Mouse (Mus musculus): ENCODE data around the gene Ablim1. TPM values are rescaled to one million over a fixed set of nuclear protein-coding genes. Genes with fewer than 3 reads are reported as not detected.
A peak's percentile ranks its signal among the peaks of the same experiment; 100 is the strongest.

Gene Ablim1
- polyA plus RNA-seq, 1 experiment from 2014 or later = 40.5 TPM

GRCm38 (mm10) chr19:57000592-57000991 is 314.1 kb downstream of the Ablim1 start:
- no peak overlapping the region for H3K4me3 ChIP-seq (replicated peaks; ENCODE audit: low read depth, low read length)
- no peak for TF ChIP-seq CTCF (IDR thresholded peaks at IDR 0.05; ENCODE audit: low read depth)
- H3K4me2 ChIP-seq (ENCODE audit: low read length) = no peak overlapping the region
- H3K36me3 ChIP-seq (ENCODE audit: insufficient read depth, low read length) = no peaks in the 10 kb centered on the region
- ATAC-seq (replicated peaks; ENCODE audit: low FRiP score, low read depth) (no peak), DNase-seq (ENCODE audit: low spot score) (no peak)
- 91% methylated on average over 5 of the region's 5 CpGs for WGBS
- no peaks in the 10 kb centered on the region for H3K27me3 ChIP-seq (ENCODE audit: insufficient read depth, low read length)
- H3K9me3 ChIP-seq (replicated peaks; ENCODE audit: low read length) = no peaks in the 10 kb centered on the region
- H3K4me1 ChIP-seq (replicated peaks; ENCODE audit: insufficient read depth, low read length) = peaks cover 28% of the 10 kb centered on the region
- no peak overlapping the region for H3K27ac ChIP-seq
- H3K9ac ChIP-seq (ENCODE audit: low read depth, low read length) = no peak overlapping the region

DNA sequence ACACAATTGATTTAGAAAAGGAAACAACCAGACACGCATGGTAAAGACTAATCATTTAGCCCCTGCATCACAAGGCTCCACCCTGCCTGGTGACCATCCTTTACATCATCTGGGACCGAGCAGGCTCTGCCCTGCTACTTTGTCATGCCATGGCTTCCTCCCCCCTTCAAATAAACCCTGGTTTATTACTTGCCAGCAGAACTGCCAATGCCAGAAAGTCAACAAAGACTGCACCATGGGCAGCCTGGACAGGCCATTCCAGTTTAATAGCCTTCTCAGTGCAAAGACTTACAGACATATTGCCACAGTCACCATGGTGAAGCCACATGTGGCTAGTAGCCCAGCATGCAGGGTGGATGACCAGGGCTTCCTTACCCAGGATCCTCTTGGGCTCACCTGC is 314.9 kb downstream of the Ablim1 start:
- no peak for ATAC-seq (replicated peaks; ENCODE audit: low FRiP score, low read depth)
- peaks cover 28% of the 10 kb centered on the region for H3K4me1 ChIP-seq (replicated peaks; ENCODE audit: insufficient read depth, low read length)

DNA sequence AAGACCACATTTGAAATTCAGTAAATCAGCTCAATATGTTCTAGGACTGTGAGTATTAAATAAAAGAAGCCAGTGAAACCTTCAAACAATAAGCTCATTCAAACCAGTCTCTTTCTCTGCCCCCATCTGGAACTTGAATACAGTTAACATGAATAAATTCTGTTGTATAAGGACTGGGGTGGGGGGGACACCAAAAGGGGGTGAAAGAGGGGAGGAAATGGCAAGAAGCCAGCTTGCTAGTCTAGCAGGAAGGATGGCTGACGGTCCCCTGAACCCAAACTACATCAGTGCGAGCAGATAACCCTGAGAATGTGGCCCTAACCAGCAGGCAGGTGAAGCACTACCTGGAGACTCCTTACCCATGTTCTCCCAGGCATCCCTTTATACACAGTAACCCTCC is 315.8 kb downstream of the Ablim1 start:
- Histone ChIP-seq H3K4me2 (ENCODE audit: low read length) (no peak overlapping the region), H3K4me1 (replicated peaks; ENCODE audit: insufficient read depth, low read length) (peaks cover 31% of the 10 kb centered on the region), H3K36me3 (ENCODE audit: insufficient read depth, low read length) (no peaks in the 10 kb centered on the region), H3K27me3 (ENCODE audit: insufficient read depth, low read length) (no peaks in the 10 kb centered on the region), H3K9ac (ENCODE audit: low read depth, low read length) (no peak overlapping the region), H3K27ac (no peak overlapping the region), H3K9me3 (replicated peaks; ENCODE audit: low read length) (no peaks in the 10 kb centered on the region), H3K4me3 (replicated peaks; ENCODE audit: low read depth, low read length) (no peak overlapping the region)
- TF ChIP-seq CTCF (IDR thresholded peaks at IDR 0.05; ENCODE audit: low read depth) = no peak
- ATAC-seq (replicated peaks; ENCODE audit: low FRiP score, low read depth) (no peak), DNase-seq (ENCODE audit: low spot score) (no peak)
- 89% methylated on average over 2 of the region's 2 CpGs for WGBS

More for the DNA sequence above, 314.9 kb downstream of the Ablim1 start:
- 83% methylated on average over 2 of the region's 2 CpGs for WGBS
- no peak for DNase-seq (ENCODE audit: low spot score)
- Histone ChIP-seq H3K27me3 (ENCODE audit: insufficient read depth, low read length) (no peaks in the 10 kb centered on the region), H3K9me3 (replicated peaks; ENCODE audit: low read length) (no peaks in the 10 kb centered on the region), H3K4me2 (ENCODE audit: low read length) (no peak overlapping the region), H3K9ac (ENCODE audit: low read depth, low read length) (no peak overlapping the region), H3K36me3 (ENCODE audit: insufficient read depth, low read length) (no peaks in the 10 kb centered on the region), H3K27ac (no peak overlapping the region), H3K4me3 (replicated peaks; ENCODE audit: low read depth, low read length) (no peak overlapping the region)
- no peak for TF ChIP-seq CTCF (IDR thresholded peaks at IDR 0.05; ENCODE audit: low read depth)

DNA sequence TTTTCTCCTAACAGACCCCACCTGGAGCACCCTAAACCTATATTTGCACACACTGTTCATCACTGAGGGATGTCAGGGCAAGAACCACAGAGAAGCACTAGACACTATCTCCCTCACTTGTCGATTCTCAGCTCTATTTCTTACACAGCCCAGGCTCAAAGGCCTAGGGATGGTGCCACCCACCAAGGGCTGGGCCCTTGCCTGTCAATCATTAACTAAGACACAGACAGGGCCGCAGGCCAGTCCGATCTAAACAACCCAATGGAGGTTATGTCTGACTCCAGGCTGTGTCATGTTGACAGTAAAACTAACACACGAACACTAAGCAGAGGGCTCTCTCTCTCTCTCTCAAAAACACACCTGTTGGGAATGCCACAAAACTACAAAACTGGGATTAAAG is 316.4 kb downstream of the Ablim1 start:
- Histone ChIP-seq H3K4me2 (ENCODE audit: low read length) (no peak overlapping the region), H3K9ac (ENCODE audit: low read depth, low read length) (no peak overlapping the region), H3K9me3 (replicated peaks; ENCODE audit: low read length) (no peaks in the 10 kb centered on the region), H3K4me1 (replicated peaks; ENCODE audit: insufficient read depth, low read length) (peaks cover 29% of the 10 kb centered on the region), H3K27me3 (ENCODE audit: insufficient read depth, low read length) (no peaks in the 10 kb centered on the region), H3K36me3 (ENCODE audit: insufficient read depth, low read length) (no peaks in the 10 kb centered on the region), H3K4me3 (replicated peaks; ENCODE audit: low read depth, low read length) (no peak overlapping the region), H3K27ac (0 out of 2 replicates have a peak overlapping the region, but pooled peaks have one; percentile 58)
- ATAC-seq (replicated peaks; ENCODE audit: low FRiP score, low read depth) (no peak), DNase-seq (ENCODE audit: low spot score) (no peak)
- TF ChIP-seq CTCF (IDR thresholded peaks at IDR 0.05; ENCODE audit: low read depth) = no peak
- 81% methylated on average over 4 of the region's 4 CpGs for WGBS

- DNase-seq (ENCODE audit: low spot score) = peak; percentile 96
- Histone ChIP-seq H3K27me3 (ENCODE audit: insufficient read depth, low read length) (no peaks in the 10 kb centered on the region), H3K9me3 (replicated peaks; ENCODE audit: low read length) (no peaks in the 10 kb centered on the region), H3K36me3 (ENCODE audit: insufficient read depth, low read length) (no peaks in the 10 kb centered on the region), H3K9ac (ENCODE audit: low read depth, low read length) (no peak overlapping the region), H3K4me1 (replicated peaks; ENCODE audit: insufficient read depth, low read length) (peaks cover 23% of the 10 kb centered on the region), H3K4me3 (replicated peaks; ENCODE audit: low read depth, low read length) (no peak overlapping the region), H3K4me2 (ENCODE audit: low read length) (peak overlapping the region; percentile 17; the same call in 1 of the 2 replicates), H3K27ac (peak overlapping the region; percentile 79)
- 0% methylated on average over 10 of the region's 10 CpGs for WGBS
- TF ChIP-seq CTCF (IDR thresholded peaks at IDR 0.05; ENCODE audit: low read depth) = peak; percentile 48; the same call in 1 of the 2 replicates
- peak; percentile 84 for ATAC-seq (replicated peaks; ENCODE audit: low FRiP score, low read depth)
Observed at GRCm38 (mm10) chr19:56997164-56997599, 317.5 kb downstream of the Ablim1 start.

- Histone ChIP-seq H3K4me1 (replicated peaks; ENCODE audit: insufficient read depth, low read length) (peaks cover 32% of the 10 kb centered on the region), H3K27ac (0 out of 2 replicates have a peak overlapping the region, but pooled peaks have one; percentile 1), H3K4me2 (ENCODE audit: low read length) (no peak overlapping the region), H3K9me3 (replicated peaks; ENCODE audit: low read length) (no peaks in the 10 kb centered on the region), H3K27me3 (ENCODE audit: insufficient read depth, low read length) (no peaks in the 10 kb centered on the region), H3K4me3 (replicated peaks; ENCODE audit: low read depth, low read length) (no peak overlapping the region), H3K9ac (ENCODE audit: low read depth, low read length) (no peak overlapping the region), H3K36me3 (ENCODE audit: insufficient read depth, low read length) (no peaks in the 10 kb centered on the region)
- TF ChIP-seq CTCF (IDR thresholded peaks at IDR 0.05; ENCODE audit: low read depth) = no peak
- ATAC-seq (replicated peaks; ENCODE audit: low FRiP score, low read depth) = no peak
- DNase-seq (ENCODE audit: low spot score) = no peak
- WGBS = 66% methylated on average over 4 of the region's 4 CpGs
Observed at GRCm38 (mm10) chr19:56995441-56995840, 319.3 kb downstream of the Ablim1 start.

GRCm38 (mm10) chr19:56994653-56995052 is 320.1 kb downstream of the Ablim1 start:
- peaks cover 36% of the 10 kb centered on the region for H3K4me1 ChIP-seq (replicated peaks; ENCODE audit: insufficient read depth, low read length)
- DNase-seq (ENCODE audit: low spot score) = no peak
- no peak overlapping the region for H3K4me2 ChIP-seq (ENCODE audit: low read length)
- TF ChIP-seq CTCF (IDR thresholded peaks at IDR 0.05; ENCODE audit: low read depth) = no peak
- no peak overlapping the region for H3K4me3 ChIP-seq (replicated peaks; ENCODE audit: low read depth, low read length)
- ATAC-seq (replicated peaks; ENCODE audit: low FRiP score, low read depth) = no peak
- no peak overlapping the region for H3K9ac ChIP-seq (ENCODE audit: low read depth, low read length)
- WGBS = 54% methylated on average over 4 of the region's 4 CpGs
- no peaks in the 10 kb centered on the region for H3K9me3 ChIP-seq (replicated peaks; ENCODE audit: low read length)
- no peaks in the 10 kb centered on the region for H3K36me3 ChIP-seq (ENCODE audit: insufficient read depth, low read length)
- peak overlapping the region; percentile 54; the same call in 1 of the 2 replicates for H3K27ac ChIP-seq
- H3K27me3 ChIP-seq (ENCODE audit: insufficient read depth, low read length) = no peaks in the 10 kb centered on the region
